Mouse (Mus musculus): ENCODE data around the gene Tmprss11a.

- TF ChIP-seq CTCF (IDR thresholded peaks at IDR 0.05; ENCODE audit: low read depth), result no peak
- TF ChIP-seq EP300 (IDR thresholded peaks at IDR 0.05; ENCODE audit: low read depth), result no peak
These were observed 54.5 kb downstream of the Tmprss11a start for GRCm38 (mm10) chr5:86414280-86414679.

Measured in liver, postnatal 0 days (tissue).